Mouse (Mus musculus): ENCODE measurements around the gene Tmprss9.

- peak; percentile 79 for TF ChIP-seq CTCF (conservative IDR thresholded peaks at IDR 0.05; ENCODE audit: insufficient read depth, insufficient read length, low read depth, low read length)
- no peak for TF ChIP-seq POLR2A (IDR thresholded peaks at IDR 0.05; ENCODE audit: low read depth, low read length)
Measured at GRCm38 (mm10) chr10:80881301-80881700, 9.7 kb downstream of the Tmprss9 start.
